8 mouse cellular contexts compared by ENCODE assay signal in the genomic region with DNA sequence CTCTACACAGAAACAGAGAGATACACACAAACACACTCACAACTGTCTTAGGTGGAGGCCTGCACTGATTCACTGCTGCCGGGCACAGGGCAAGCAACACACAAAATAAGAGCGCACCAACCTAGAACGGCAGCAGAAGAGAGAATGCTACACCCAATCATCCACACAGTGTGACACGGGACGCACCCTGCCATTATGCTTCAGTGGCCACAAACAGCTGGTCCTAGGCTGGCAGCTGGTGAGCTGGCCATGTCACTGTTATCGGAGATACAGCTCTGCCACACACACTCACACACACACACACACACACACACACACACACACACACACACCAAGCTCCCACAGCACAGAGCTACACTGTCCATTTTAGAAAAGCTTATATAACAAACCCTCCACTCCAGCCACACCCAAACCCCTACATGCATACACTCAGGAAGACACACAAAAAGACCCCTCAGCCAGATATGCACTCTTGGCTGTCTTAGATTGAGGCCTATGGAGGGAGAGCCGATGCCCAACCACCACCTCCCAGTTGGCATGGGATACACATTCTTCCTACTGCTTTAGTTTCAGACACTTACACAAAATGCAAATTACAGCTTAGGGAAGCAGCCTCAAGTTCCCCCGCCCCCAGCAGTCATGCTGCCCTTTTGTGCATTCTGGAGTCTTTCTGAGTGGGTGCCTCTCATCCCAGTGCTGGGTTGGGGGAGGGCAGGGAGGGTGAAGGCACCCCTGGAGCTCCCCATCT.
A peak's percentile ranks its signal among the peaks of the same experiment; 100 is the strongest.
DNase-seq lines count a peak whose midpoint lies in the region; ATAC-seq and TF ChIP-seq lines count a peak whose summit lies in the region.
"Had no signal": no experiment of that assay in that cellular context is flagged by ENCODE, and none has a peak within 500 bp of the region (broad histone marks: within the 10 kb centered on the region; RNA-seq: fewer than 3 reads in every experiment).

No protein-coding gene starts in this region.

- H3K27me3 ChIP-seq in forebrain, embryonic 10.5 days (ENCODE audit: poor library complexity, severe bottlenecking) = no peaks in the 10 kb centered on the region
- no peaks in the 10 kb centered on the region for H3K27me3 ChIP-seq in hindbrain, postnatal 0 days (ENCODE audit: insufficient read depth, low read length)
- no peaks in the 10 kb centered on the region for H3K27me3 ChIP-seq in neural tube, embryonic 13.5 days
- no peaks in the 10 kb centered on the region for H3K27me3 ChIP-seq in heart, embryonic 10.5 days (ENCODE audit: insufficient read depth, poor library complexity, severe bottlenecking)

- no peak overlapping the region for H3K9ac ChIP-seq in hindbrain, postnatal 0 days (replicated peaks; ENCODE audit: low read length)
- H3K9ac ChIP-seq in neural tube, embryonic 13.5 days = no peak overlapping the region

- no peaks in the 10 kb centered on the region for H3K9me3 ChIP-seq in forebrain, embryonic 10.5 days
- no peaks in the 10 kb centered on the region for H3K9me3 ChIP-seq in hindbrain, postnatal 0 days (ENCODE audit: low read length)
- H3K9me3 ChIP-seq in neural tube, embryonic 13.5 days = no peaks in the 10 kb centered on the region
- H3K9me3 ChIP-seq in heart, embryonic 10.5 days = no peaks in the 10 kb centered on the region

- H3K4me2 ChIP-seq in hindbrain, postnatal 0 days (ENCODE audit: low read depth, low read length) = no peak overlapping the region
- no peak overlapping the region for H3K4me2 ChIP-seq in neural tube, embryonic 13.5 days

- peak; percentile 75 for ATAC-seq in hindbrain, postnatal 0 days
- peak; percentile 67 for ATAC-seq in neural tube, embryonic 13.5 days (ENCODE audit: low read depth)

- peak; percentile 88 for DNase-seq in brain, adult 2 months (ENCODE audit: low read depth, low spot score)
- no peak for DNase-seq in forebrain, embryonic 10.5 days (ENCODE audit: extremely low spot score, low spot score)
- peak; percentile 40 for DNase-seq in hindbrain, postnatal 0 days (ENCODE audit: low spot score)
- no peak for DNase-seq in heart, embryonic 10.5 days (ENCODE audit: low spot score)
- DNase-seq in gastrocnemius, postnatal 36 days = no peak
- no peak for DNase-seq in layer of hippocampus, postnatal 36 days
- DNase-seq: adrenal gland, postnatal 10 days had no signal

- WGBS in forebrain, embryonic 10.5 days = 85% methylated on average over 8 of the region's 8 CpGs
- WGBS in hindbrain, postnatal 0 days = 48% methylated on average over 8 of the region's 8 CpGs
- WGBS in neural tube, embryonic 13.5 days = 62% methylated on average over 8 of the region's 8 CpGs
- WGBS in heart, embryonic 10.5 days = 78% methylated on average over 8 of the region's 8 CpGs

- intact Hi-C loops in gastrocnemius, postnatal 36 days (cut with DNase I) = no loop called here

- peaks cover 35% of the 10 kb centered on the region for H3K4me1 ChIP-seq in forebrain, embryonic 10.5 days
- peaks cover 9% of the 10 kb centered on the region; the same call in 1 of the 2 replicates for H3K4me1 ChIP-seq in hindbrain, postnatal 0 days (ENCODE audit: insufficient read depth, low read length)
- H3K4me1 ChIP-seq in neural tube, embryonic 13.5 days (replicated peaks) = peaks cover 24% of the 10 kb centered on the region
- H3K4me1 ChIP-seq in heart, embryonic 10.5 days = peaks cover 13% of the 10 kb centered on the region

- TF ChIP-seq CTCF in hindbrain, postnatal 0 days (IDR thresholded peaks at IDR 0.05; ENCODE audit: low read depth) = no peak

- H3K27ac ChIP-seq in forebrain, embryonic 10.5 days = peak overlapping the region; percentile 57; the same call in 1 of the 2 replicates
- H3K27ac ChIP-seq in hindbrain, postnatal 0 days = no peak overlapping the region
- peak overlapping the region; percentile 62 for H3K27ac ChIP-seq in neural tube, embryonic 13.5 days (replicated peaks)
- no peak overlapping the region for H3K27ac ChIP-seq in heart, embryonic 10.5 days

- no peak overlapping the region for H3K4me3 ChIP-seq in forebrain, embryonic 10.5 days
- H3K4me3 ChIP-seq in hindbrain, postnatal 0 days (ENCODE audit: low read length) = no peak overlapping the region
- no peak overlapping the region for H3K4me3 ChIP-seq in neural tube, embryonic 13.5 days
- no peak overlapping the region for H3K4me3 ChIP-seq in heart, embryonic 10.5 days

- peaks cover 32% of the 10 kb centered on the region for H3K36me3 ChIP-seq in forebrain, embryonic 10.5 days (replicated peaks)
- no peaks in the 10 kb centered on the region for H3K36me3 ChIP-seq in hindbrain, postnatal 0 days (ENCODE audit: insufficient read depth, low read length)
- no peaks in the 10 kb centered on the region; the same call in 1 of the 2 replicates for H3K36me3 ChIP-seq in neural tube, embryonic 13.5 days
- H3K36me3 ChIP-seq in heart, embryonic 10.5 days = peaks cover 24% of the 10 kb centered on the region

Comparison
In these comparisons a context has a peak if more than half of its experiments do, and no peak if none do; other contexts are left out.
1. DNase-seq: peak in brain, adult 2 months (single experiment) and hindbrain, postnatal 0 days (single experiment); none in forebrain, embryonic 10.5 days (single experiment), heart, embryonic 10.5 days (single experiment), gastrocnemius, postnatal 36 days (0 of 2) and layer of hippocampus, postnatal 36 days (0 of 2).
2. H3K27ac ChIP-seq: peak in forebrain, embryonic 10.5 days (single experiment) and neural tube, embryonic 13.5 days (single experiment); none in hindbrain, postnatal 0 days (single experiment) and heart, embryonic 10.5 days (single experiment).